Mouse (Mus musculus): ENCODE data around the gene Henmt1.

GRCm38 (mm10) chr3:108997762-108998161, 58.1 kb downstream of the Henmt1 start:
- TF ChIP-seq CTCF (IDR thresholded peaks at IDR 0.05; ENCODE audit: low read depth, low read length) (no peak), POLR2A (IDR thresholded peaks at IDR 0.05; ENCODE audit: extremely low read depth, insufficient read depth, low read length) (no peak)
